Mouse (Mus musculus) mature B cell (primary cell): ENCODE measurements around the gene Adcy4.

Experiments
- in situ Hi-C: fragments of 300-500 bp; cut with MboI; formaldehyde crosslinking; loops from 2 replicates; pipeline ENCODE4 v1.14.3; 2019

Adcy4 gene

DNA sequence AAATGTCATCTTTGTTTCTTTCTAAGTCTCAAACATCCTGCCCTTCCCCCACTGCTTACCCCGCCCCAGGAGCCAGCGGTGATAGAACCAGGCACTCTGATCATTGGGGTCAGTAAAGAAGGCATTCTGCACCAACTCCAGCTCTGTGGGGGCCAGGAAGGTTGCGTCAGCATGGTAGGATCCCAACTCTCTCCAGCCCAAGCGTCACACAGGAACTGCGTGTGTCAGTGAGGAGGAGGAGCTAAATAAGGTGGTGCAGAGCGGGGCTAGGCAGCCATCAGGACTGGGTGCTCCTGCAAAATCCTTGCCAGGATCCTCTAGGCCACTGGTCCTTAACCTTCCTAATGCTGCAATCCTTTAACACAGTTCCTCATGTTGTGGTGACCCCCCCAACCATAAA, 64.2 kb downstream of the Adcy4 start:
- in situ Hi-C loops = no loop called here
